Mouse (Mus musculus): ENCODE results near the gene Pde7b. TPM values are rescaled to one million over a fixed set of nuclear protein-coding genes. Genes with fewer than 3 reads are reported as not detected.

Gene Pde7b
- total RNA-seq (2021), result 10 to 100 TPM; 38.2 to 46.4 TPM
- long read RNA-seq, experiment 1, partial matches to known transcripts, result 0 of 2 reads
- long read RNA-seq, experiment 1, other reads (novel, unspliced or antisense), result 1 of 2 reads
- long read RNA-seq, experiment 2, partial matches to known transcripts, result 0 of 1 reads
- long read RNA-seq, experiment 2, other reads (novel, unspliced or antisense), result 1 of 1 reads

DNA sequence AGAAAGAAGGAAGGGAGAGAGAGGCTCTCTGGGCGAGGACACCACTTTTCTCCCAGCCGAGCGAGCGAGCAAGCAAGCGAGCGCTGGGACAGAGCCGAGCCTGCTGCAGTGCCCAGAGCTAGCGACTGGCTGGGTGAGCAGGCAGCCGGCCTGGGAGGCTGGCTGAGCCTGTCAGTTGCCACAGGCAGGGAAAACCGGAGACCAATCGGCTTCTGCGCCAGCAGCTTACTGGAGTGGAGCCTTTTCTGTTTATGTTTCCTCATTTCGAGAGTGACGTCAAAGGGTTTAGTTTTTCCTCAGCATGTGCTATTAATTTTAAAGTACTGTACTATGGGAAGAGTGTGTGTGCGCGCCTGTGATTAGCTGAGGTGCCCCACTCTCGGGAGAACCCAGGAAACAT, at the start of gene Pde7b:
Gene Pde7b (minus strand): TSS at position 173 of the 400 bp plus-strand sequence.
- DNase-seq, result peak; percentile 89
- intact Hi-C loops (cut with DNase I; ENCODE audit: low total_unique reads), result no loop called here

- intact Hi-C loops (cut with DNase I; ENCODE audit: low total_unique reads), result no loop called here
Observed at GRCm38 (mm10) chr10:20772056-20772455, 47.2 kb upstream of the Pde7b start.

GRCm38 (mm10) chr10:20770418-20770888, 45.6 kb upstream of the Pde7b start:
- DNase-seq, result no peak
- intact Hi-C loops (cut with DNase I; ENCODE audit: low total_unique reads), result no loop called here

More at GRCm38 (mm10) chr10:20772056-20772455, 47.2 kb upstream of the Pde7b start:
- no peak for DNase-seq

GRCm38 (mm10) chr10:20769557-20770417, 44.9 kb upstream of the Pde7b start:
- intact Hi-C loops (cut with DNase I; ENCODE audit: low total_unique reads), result loop anchor here (10.0 kb wide), 1 partner anchor 135 kb away; no protein-coding TSS in a partner anchor
- DNase-seq, result no peak

- intact Hi-C loops (cut with DNase I; ENCODE audit: low total_unique reads), result loop anchor here (10.0 kb wide), 1 partner anchor 140 kb away; no protein-coding TSS in a partner anchor
- no peak for DNase-seq
Observed at GRCm38 (mm10) chr10:20764352-20764751, 39.5 kb upstream of the Pde7b start.

GRCm38 (mm10) chr10:20758939-20759338, 34.1 kb upstream of the Pde7b start:
- intact Hi-C loops (cut with DNase I; ENCODE audit: low total_unique reads), result no loop called here
- DNase-seq, result no peak

DNA sequence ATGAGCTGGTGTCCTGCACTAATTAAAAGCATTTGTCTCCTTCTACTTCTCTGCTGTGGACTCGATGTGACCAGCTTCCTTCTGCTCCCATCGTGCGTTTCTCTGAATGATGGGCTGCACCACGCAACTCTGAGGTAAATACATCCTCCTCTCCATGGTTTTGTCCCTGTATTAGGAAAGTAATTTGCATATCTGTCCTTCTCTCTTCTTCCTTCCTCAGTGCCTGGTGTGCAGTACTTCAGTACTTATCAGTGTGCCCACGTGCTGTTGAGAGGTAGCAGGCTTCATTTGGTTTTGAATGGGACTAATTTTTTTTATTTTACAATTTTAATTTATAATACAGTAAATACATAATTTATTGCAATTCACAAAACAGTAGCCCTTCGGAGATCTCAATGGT, 33.4 kb upstream of the Pde7b start:
- intact Hi-C loops (cut with DNase I; ENCODE audit: low total_unique reads), result no loop called here
- no peak for DNase-seq

- intact Hi-C loops (cut with DNase I; ENCODE audit: low total_unique reads), result no loop called here
- DNase-seq, result no peak
Observed at GRCm38 (mm10) chr10:20756219-20756618, 31.3 kb upstream of the Pde7b start.

- intact Hi-C loops (cut with DNase I; ENCODE audit: low total_unique reads), result no loop called here
- DNase-seq, result no peak
Observed at GRCm38 (mm10) chr10:20752883-20753282, 28.0 kb upstream of the Pde7b start.

DNA sequence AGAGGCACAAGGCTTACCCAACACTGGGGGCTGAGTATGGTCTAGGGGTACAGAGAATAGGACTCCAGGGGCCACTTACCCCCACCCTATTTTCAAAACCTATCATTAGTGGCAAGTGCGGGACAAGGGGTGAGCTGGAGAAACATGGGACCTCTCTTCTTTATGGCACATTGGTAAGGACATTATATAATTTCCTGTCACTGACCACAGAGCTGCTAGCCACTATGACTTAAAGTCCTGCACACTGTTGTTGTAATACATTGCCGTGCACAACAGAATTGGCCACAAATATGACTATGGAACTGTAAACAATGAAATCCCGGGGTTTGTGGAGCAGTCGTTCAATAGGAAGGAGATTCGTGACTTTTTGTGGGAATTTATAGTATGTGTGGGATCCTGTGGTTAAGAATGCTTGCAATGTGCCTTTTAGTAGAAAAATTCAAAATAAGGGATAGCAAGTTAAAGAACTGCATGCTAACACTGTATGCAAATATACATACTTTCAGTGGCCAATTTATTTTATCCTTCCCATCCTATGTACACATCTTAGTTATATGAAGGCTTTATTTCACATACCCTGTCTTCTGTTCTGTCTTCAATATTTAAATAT, 25.9 kb upstream of the Pde7b start:
- DNase-seq, result no peak
- intact Hi-C loops (cut with DNase I; ENCODE audit: low total_unique reads), result no loop called here

GRCm38 (mm10) chr10:20748938-20749337, 24.1 kb upstream of the Pde7b start:
- DNase-seq, result no peak
- intact Hi-C loops (cut with DNase I; ENCODE audit: low total_unique reads), result no loop called here

DNA sequence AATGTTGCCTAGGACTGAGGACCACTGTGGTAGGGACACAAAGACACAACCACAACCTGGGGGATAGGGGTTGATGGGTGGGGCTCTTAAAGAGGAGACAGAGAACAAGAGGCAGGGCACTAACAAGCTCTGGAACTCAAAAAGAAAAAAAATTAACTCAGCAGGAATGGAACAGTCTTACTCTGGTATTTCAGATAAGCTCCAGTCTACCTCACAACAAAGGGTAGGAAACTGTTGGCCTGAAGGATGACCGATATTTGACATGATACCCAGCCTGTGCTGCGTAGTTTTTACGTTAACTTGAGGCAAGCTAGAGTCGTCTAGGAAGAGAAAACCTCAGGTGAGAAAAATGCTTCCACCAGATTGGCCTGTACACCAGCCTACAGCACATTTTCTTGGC, 22.4 kb upstream of the Pde7b start:
- intact Hi-C loops (cut with DNase I; ENCODE audit: low total_unique reads), result no loop called here
- DNase-seq, result no peak

DNA sequence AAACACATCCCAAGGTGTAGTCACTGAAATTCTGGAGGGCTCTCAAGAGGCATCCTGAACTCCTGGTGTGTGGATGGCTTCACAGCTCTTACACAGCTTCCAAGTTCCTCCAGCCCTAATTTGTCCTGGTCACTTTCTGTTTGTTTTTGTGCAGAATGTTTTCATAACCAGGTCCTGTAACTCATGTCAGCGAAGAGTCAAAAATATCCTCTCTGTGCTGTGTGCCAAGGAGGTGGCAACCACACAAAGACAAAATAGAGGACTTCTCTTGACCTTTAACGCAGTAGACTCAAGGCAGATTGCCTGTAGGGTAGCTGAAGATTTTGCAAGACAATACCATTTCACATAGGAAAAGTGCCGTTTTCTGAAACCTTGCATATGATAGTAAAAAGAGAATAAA, 14.9 kb upstream of the Pde7b start:
- DNase-seq, result no peak
- intact Hi-C loops (cut with DNase I; ENCODE audit: low total_unique reads), result no loop called here

GRCm38 (mm10) chr10:20737146-20737545, 12.3 kb upstream of the Pde7b start:
- no peak for DNase-seq
- intact Hi-C loops (cut with DNase I; ENCODE audit: low total_unique reads), result no loop called here

DNA sequence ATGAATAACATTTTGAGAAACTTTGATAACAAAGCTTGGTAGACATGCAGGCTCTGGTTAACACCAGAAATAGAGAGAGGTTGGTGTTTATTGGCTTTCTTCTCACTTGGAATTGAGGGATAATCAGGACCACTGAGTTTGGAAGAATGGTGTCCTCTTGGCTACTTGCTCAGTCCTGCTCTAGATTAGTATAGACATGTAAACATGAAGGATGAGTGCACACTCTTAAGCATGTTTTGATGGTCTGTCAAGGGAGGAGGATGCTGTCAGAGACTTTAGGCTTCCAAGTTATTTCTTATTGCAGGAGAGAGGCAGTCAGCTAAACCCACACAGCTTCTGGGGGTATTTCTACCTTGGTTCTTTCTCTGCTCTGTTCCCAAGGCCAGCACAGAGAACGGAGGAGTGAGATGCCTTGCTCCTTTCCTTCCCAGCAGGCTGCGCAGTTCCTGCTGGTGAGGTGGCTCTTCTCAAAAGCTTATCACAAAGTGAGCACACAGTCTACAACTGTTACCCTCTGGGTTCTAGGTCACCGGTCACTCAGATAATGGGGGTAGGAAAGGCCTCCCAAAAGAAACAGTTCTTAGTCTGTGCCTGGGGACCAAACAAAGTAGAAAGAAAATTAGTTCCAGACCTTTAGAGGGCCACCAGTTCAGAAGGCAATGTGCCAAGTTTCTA, 11.0 kb upstream of the Pde7b start:
- intact Hi-C loops (cut with DNase I; ENCODE audit: low total_unique reads), result no loop called here
- no peak for DNase-seq

DNA sequence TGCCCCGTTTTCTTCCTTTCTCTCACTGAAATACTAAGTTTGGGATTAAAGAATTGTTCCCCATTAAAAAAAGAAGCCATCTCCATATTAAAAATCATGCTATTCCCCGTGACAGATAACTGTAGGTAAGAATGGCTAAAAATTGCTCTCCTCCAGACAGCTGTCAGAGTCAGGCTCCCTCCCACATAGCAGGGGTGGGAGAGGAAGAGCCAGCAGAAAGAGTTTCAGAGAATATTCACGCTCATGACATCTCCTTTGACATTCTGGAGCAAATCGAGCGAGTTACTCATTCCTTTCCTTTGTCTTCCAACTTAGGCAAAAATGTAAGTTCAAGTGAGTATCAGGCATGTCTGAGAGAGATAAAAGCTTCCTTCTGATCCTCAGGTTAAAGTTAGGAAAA, 8.7 kb upstream of the Pde7b start:
- intact Hi-C loops (cut with DNase I; ENCODE audit: low total_unique reads), result no loop called here
- DNase-seq, result no peak

GRCm38 (mm10) chr10:20732180-20732579, 7.3 kb upstream of the Pde7b start:
- intact Hi-C loops (cut with DNase I; ENCODE audit: low total_unique reads), result no loop called here
- DNase-seq, result no peak

GRCm38 (mm10) chr10:20730034-20730433, 5.2 kb upstream of the Pde7b start:
- no peak for DNase-seq
- intact Hi-C loops (cut with DNase I; ENCODE audit: low total_unique reads), result no loop called here

DNA sequence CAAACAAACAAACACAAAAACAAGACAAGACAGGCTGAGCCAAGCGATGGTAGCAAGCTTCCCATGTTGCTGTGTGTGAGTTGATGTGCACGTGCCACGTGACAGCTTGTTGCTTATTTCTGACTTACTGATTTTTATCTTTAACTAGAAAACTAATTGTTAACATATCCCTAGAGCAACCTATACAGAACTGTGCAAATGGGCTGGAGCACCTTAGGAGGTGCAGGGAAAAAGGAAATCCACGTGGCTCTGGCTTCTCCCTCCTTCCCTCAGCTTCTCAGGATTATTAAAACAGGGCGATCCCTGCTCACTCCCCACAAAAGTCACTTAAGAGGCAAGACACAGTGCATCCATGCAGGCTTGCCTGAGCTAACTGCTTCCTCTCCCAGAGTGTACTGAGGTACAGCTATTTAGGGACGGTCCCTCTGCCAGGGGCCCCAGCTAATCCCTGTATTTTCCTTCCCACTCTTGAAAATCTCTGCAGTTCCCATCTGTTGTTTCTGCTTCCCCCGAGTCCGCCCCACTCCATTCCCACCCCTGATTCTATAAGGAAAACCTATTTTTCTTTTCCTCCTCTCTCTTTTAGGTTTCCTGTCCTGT, 606 bp upstream of the Pde7b start:
- intact Hi-C loops (cut with DNase I; ENCODE audit: low total_unique reads), result no loop called here
- no peak for DNase-seq

- DNase-seq, result no peak
- intact Hi-C loops (cut with DNase I; ENCODE audit: low total_unique reads), result no loop called here
Observed at GRCm38 (mm10) chr10:20724451-20724850, 427 bp downstream of the Pde7b start.
